Mouse (Mus musculus): ENCODE measurements at regions not wholly inside any gene's neighbourhood (a gene's known extent, or its start where the extent isn't known, plus 50 kb on each side); places are given as distances from the start of the nearest gene placed in this dataset.

GRCm38 (mm10) chr9:115665337-115666004, 243.8 kb upstream of the Gadl1 start:
- H3K27ac ChIP-seq (ENCODE audit: low read depth, low read length) = no peak overlapping the region
- ATAC-seq (ENCODE audit: low FRiP score) = no peak
- no peak overlapping the region for H3K4me3 ChIP-seq (ENCODE audit: low read depth, low read length)
- H3K36me3 ChIP-seq (ENCODE audit: insufficient read depth, low read length) = no peaks in the 10 kb centered on the region
- WGBS = 31% methylated on average over 5 of the region's 5 CpGs
- no peak overlapping the region for H3K9ac ChIP-seq (replicated peaks; ENCODE audit: low read length, poor library complexity, severe bottlenecking)
- no peaks in the 10 kb centered on the region for H3K9me3 ChIP-seq (ENCODE audit: low read length)
- no peaks in the 10 kb centered on the region for H3K4me1 ChIP-seq (ENCODE audit: insufficient read depth, low read length)
- peak; percentile 59 for DNase-seq (ENCODE audit: low spot score)
- H3K27me3 ChIP-seq (ENCODE audit: insufficient read depth, low read length) = no peaks in the 10 kb centered on the region
- H3K4me2 ChIP-seq (ENCODE audit: low read depth, low read length, poor library complexity, severe bottlenecking) = no peak overlapping the region
- TF ChIP-seq CTCF (IDR thresholded peaks at IDR 0.05) = no peak

GRCm38 (mm10) chr9:115666530-115666929, 242.7 kb upstream of the Gadl1 start:
- Histone ChIP-seq H3K9ac (replicated peaks; ENCODE audit: low read length, poor library complexity, severe bottlenecking) (no peak overlapping the region), H3K4me2 (ENCODE audit: low read depth, low read length, poor library complexity, severe bottlenecking) (no peak overlapping the region), H3K4me3 (ENCODE audit: low read depth, low read length) (no peak overlapping the region), H3K27ac (ENCODE audit: low read depth, low read length) (no peak overlapping the region), H3K9me3 (ENCODE audit: low read length) (no peaks in the 10 kb centered on the region), H3K36me3 (ENCODE audit: insufficient read depth, low read length) (no peaks in the 10 kb centered on the region), H3K27me3 (ENCODE audit: insufficient read depth, low read length) (no peaks in the 10 kb centered on the region), H3K4me1 (ENCODE audit: insufficient read depth, low read length) (no peaks in the 10 kb centered on the region)
- DNase-seq (ENCODE audit: low spot score) = no peak
- TF ChIP-seq CTCF (IDR thresholded peaks at IDR 0.05) = no peak
- 62% methylated on average over 3 of the region's 3 CpGs for WGBS
- no peak for ATAC-seq (ENCODE audit: low FRiP score)

- no peak for TF ChIP-seq CTCF (IDR thresholded peaks at IDR 0.05)
- H3K9ac ChIP-seq (replicated peaks; ENCODE audit: low read length, poor library complexity, severe bottlenecking) = no peak overlapping the region
- H3K27me3 ChIP-seq (ENCODE audit: insufficient read depth, low read length) = no peaks in the 10 kb centered on the region
- no peaks in the 10 kb centered on the region for H3K9me3 ChIP-seq (ENCODE audit: low read length)
- no peak overlapping the region for H3K27ac ChIP-seq (ENCODE audit: low read depth, low read length)
- WGBS = 30% methylated on average over 9 of the region's 9 CpGs
- DNase-seq (ENCODE audit: low spot score) = no peak
- H3K36me3 ChIP-seq (ENCODE audit: insufficient read depth, low read length) = no peaks in the 10 kb centered on the region
- H3K4me2 ChIP-seq (ENCODE audit: low read depth, low read length, poor library complexity, severe bottlenecking) = no peak overlapping the region
- no peak for ATAC-seq (ENCODE audit: low FRiP score)
- H3K4me1 ChIP-seq (ENCODE audit: insufficient read depth, low read length) = 0 out of 2 replicates have a peak, but pooled peaks cover 3% of the 10 kb centered on the region
- no peak overlapping the region for H3K4me3 ChIP-seq (ENCODE audit: low read depth, low read length)
Measured at GRCm38 (mm10) chr9:115680703-115681576, 228.3 kb upstream of the Gadl1 start.

- no peak for DNase-seq (ENCODE audit: low spot score)
- TF ChIP-seq CTCF (IDR thresholded peaks at IDR 0.05) = no peak
- no peaks in the 10 kb centered on the region for H3K36me3 ChIP-seq (ENCODE audit: insufficient read depth, low read length)
Measured at GRCm38 (mm10) chr9:115681841-115682240, 227.4 kb upstream of the Gadl1 start.

GRCm38 (mm10) chr9:115683951-115684350, 225.3 kb upstream of the Gadl1 start:
- Histone ChIP-seq H3K4me1 (ENCODE audit: insufficient read depth, low read length) (0 out of 2 replicates have a peak, but pooled peaks cover 3% of the 10 kb centered on the region), H3K9me3 (ENCODE audit: low read length) (no peaks in the 10 kb centered on the region), H3K4me3 (ENCODE audit: low read depth, low read length) (no peak overlapping the region), H3K27me3 (ENCODE audit: insufficient read depth, low read length) (no peaks in the 10 kb centered on the region), H3K9ac (replicated peaks; ENCODE audit: low read length, poor library complexity, severe bottlenecking) (no peak overlapping the region), H3K27ac (ENCODE audit: low read depth, low read length) (no peak overlapping the region), H3K36me3 (ENCODE audit: insufficient read depth, low read length) (no peaks in the 10 kb centered on the region), H3K4me2 (ENCODE audit: low read depth, low read length, poor library complexity, severe bottlenecking) (no peak overlapping the region)
- DNase-seq (ENCODE audit: low spot score) (no peak), ATAC-seq (ENCODE audit: low FRiP score) (no peak)
- TF ChIP-seq CTCF (IDR thresholded peaks at IDR 0.05) = no peak

More at GRCm38 (mm10) chr9:115681841-115682240, 227.4 kb upstream of the Gadl1 start:
- Histone ChIP-seq H3K9me3 (ENCODE audit: low read length) (no peaks in the 10 kb centered on the region), H3K4me3 (ENCODE audit: low read depth, low read length) (no peak overlapping the region), H3K9ac (replicated peaks; ENCODE audit: low read length, poor library complexity, severe bottlenecking) (no peak overlapping the region), H3K4me1 (ENCODE audit: insufficient read depth, low read length) (0 out of 2 replicates have a peak, but pooled peaks cover 3% of the 10 kb centered on the region), H3K27me3 (ENCODE audit: insufficient read depth, low read length) (no peaks in the 10 kb centered on the region), H3K4me2 (ENCODE audit: low read depth, low read length, poor library complexity, severe bottlenecking) (no peak overlapping the region), H3K27ac (ENCODE audit: low read depth, low read length) (no peak overlapping the region)
- no peak for ATAC-seq (ENCODE audit: low FRiP score)
- WGBS = 41% methylated on average over 9 of the region's 9 CpGs

GRCm38 (mm10) chr9:115686605-115687004, 222.7 kb upstream of the Gadl1 start:
- Histone ChIP-seq H3K9me3 (ENCODE audit: low read length) (no peaks in the 10 kb centered on the region), H3K36me3 (ENCODE audit: insufficient read depth, low read length) (no peaks in the 10 kb centered on the region), H3K27me3 (ENCODE audit: insufficient read depth, low read length) (no peaks in the 10 kb centered on the region), H3K27ac (ENCODE audit: low read depth, low read length) (no peak overlapping the region), H3K4me3 (ENCODE audit: low read depth, low read length) (no peak overlapping the region), H3K4me1 (ENCODE audit: insufficient read depth, low read length) (0 out of 2 replicates have a peak, but pooled peaks cover 3% of the 10 kb centered on the region), H3K9ac (replicated peaks; ENCODE audit: low read length, poor library complexity, severe bottlenecking) (no peak overlapping the region), H3K4me2 (ENCODE audit: low read depth, low read length, poor library complexity, severe bottlenecking) (no peak overlapping the region)
- DNase-seq (ENCODE audit: low spot score) (no peak), ATAC-seq (ENCODE audit: low FRiP score) (no peak)
- no peak for TF ChIP-seq CTCF (IDR thresholded peaks at IDR 0.05)
- WGBS = 96% methylated on average over 5 of the region's 5 CpGs
